Mouse (Mus musculus) embryonic stem cell, embryonic (primary cell): ENCODE results near the gene Olfr539.
"Not testable (repeated sequence)": the region's sequence is repeated elsewhere in the genome, so short reads cannot be mapped to it uniquely, and the experiment has no call there.

Experiments
- CTCF ChIA-PET, 4 experiments: fragments of 300-600 bp in 2 of 4; fragments of 350-600 bp in 2 of 4; sonication (Branson Sonifier 250); formaldehyde crosslinking; loops; one replicate each; lab custom pipeline; 2022; ENCODE audit warnings: inconsistent platforms in 2 of 4; lab: Charles Lee
- POLR2A ChIA-PET, 4 experiments: fragments of 300-600 bp in 2 of 4; fragments of 350-600 bp in 2 of 4; sonication (Branson Sonifier 250); formaldehyde crosslinking; loops; one replicate each; lab custom pipeline; 2022; ENCODE audit warnings: antibody characterized with exemption in 4 of 4, inconsistent platforms in 1 of 4; lab: Charles Lee

Olfr539 gene

GRCm38 (mm10) chr7:140659630-140660029 lies at the start of gene Olfr539:
Gene Olfr539, plus strand, starts transcription at chr7:140659930.
- POLR2A ChIA-PET, result interaction anchor here in 1 of 4 experiments (0.6 kb wide), 1 partner anchor 350 kb away, joined by 4 read pairs; no protein-coding TSS in a partner anchor
- CTCF ChIA-PET, result no interaction called here

GRCm38 (mm10) chr7:140628670-140629069 lies 31.1 kb upstream of the Olfr539 start, which contains the start of gene Olfr61:
Gene Olfr61, plus strand, starts transcription at chr7:140628970.
- POLR2A ChIA-PET, CTCF ChIA-PET: not testable (repeated sequence)

- POLR2A ChIA-PET, result no interaction called here
- CTCF ChIA-PET, result no interaction called here
Observed at GRCm38 (mm10) chr7:140630559-140630958, 29.2 kb upstream of the Olfr539 start.

GRCm38 (mm10) chr7:140646152-140646551 lies 13.6 kb upstream of the Olfr539 start, which contains the start of gene Olfr53:
Gene Olfr53, plus strand, starts transcription at chr7:140646452.
- ChIA-PET POLR2A (no interaction called here), CTCF (no interaction called here)

GRCm38 (mm10) chr7:140670693-140671092 lies 11.0 kb downstream of the Olfr539 start:
- POLR2A ChIA-PET, CTCF ChIA-PET: not testable (repeated sequence)

DNA sequence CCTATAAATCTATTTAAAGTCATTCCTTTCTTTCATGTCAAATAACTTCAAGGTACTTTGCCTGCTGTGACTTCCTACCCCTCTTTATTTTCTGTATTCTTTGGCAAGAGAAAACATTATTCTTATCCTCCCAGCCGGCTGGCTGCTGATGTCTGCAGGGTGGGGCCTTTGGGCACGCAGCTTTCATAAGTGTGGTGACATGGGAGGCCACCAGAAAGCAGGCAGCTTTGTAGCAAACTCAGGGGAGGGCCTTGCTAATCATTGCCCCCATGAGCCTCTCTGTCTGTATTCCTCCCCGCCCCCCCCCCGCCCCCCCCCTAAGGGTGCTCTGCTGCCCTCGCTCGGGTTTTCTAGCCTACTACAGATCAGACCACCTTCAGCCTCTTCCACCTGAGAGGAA lies 16.1 kb downstream of the Olfr539 start:
- POLR2A ChIA-PET, result interaction anchor here in 1 of 4 experiments (0.7 kb wide), 1 partner anchor 41 kb away, joined by 3 read pairs; no protein-coding TSS in a partner anchor
- CTCF ChIA-PET, result interaction anchor here in 1 of 4 experiments (0.6 kb wide), 2 partner anchors 18 to 1117 kb away, joined by 3 read pairs; no protein-coding TSS in a partner anchor

DNA sequence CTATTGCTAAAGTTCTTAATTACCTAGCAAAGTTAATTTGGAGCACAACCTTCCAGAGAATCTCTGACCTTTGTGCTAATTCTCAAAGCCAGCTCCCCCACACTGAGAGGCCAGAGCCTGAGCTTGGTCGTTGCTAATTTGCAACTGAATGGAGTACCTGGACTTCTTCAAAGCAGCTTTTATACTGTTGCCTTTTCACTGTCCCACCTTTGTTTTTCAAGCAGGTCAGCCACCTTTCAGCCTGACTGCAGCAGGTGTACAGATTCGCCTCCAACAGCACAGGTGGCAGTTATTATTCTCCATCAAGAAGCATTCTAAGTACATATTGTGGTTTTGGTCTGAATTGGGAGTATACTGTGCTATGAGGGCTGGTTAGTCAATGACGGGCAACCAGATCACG lies 19.9 kb downstream of the Olfr539 start:
- POLR2A ChIA-PET, CTCF ChIA-PET: not testable (repeated sequence)

- ChIA-PET CTCF (no interaction called here), POLR2A (no interaction called here)
Observed at GRCm38 (mm10) chr7:140681651-140682050, 21.9 kb downstream of the Olfr539 start, which contains the start of gene Olfr45. Gene Olfr45, plus strand, starts transcription at chr7:140681951.

DNA sequence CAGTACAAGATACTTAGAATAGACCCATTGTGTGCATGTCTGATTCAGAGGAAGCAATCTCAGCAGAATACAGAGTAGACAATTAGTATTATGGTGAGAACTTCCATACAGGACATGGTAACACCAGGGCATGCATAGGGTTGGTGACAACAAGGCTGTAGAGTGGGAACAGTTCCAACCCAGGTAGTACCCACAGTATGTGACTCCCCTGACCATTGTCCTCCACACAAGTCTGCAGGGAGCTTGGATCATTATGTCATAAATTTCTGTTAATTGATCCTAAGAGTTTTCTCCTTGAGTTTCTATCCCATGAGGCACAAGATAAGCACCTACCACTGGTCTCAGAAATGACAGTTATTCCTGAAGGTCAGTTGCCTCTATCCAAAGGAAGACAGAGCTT lies 37.2 kb downstream of the Olfr539 start, which contains the start of gene Olfr541:
Gene Olfr541 (plus strand): TSS at position 301 of the 400 bp plus-strand sequence.
- CTCF ChIA-PET, result no interaction called here
- POLR2A ChIA-PET, result no interaction called here

DNA sequence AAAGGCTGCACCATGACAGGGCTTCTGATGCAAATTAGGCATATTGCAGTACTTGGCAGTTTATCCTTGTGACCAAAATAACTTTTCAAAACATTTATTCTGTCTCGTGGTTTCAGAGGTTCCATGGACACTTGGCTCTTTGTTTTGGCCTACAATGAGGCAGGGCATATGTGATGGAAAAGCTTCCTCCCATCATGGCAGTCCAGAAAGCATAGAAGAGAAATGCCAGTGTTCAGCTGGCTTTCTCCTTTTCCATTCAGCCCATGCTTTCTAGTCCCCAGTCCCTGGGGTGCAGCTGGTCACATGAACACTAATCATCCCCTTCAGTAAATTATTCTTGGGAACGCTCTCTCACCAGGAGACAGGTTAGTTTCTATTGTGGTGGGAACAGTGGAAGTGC lies 46.6 kb downstream of the Olfr539 start:
- CTCF ChIA-PET, result no interaction called here

GRCm38 (mm10) chr7:140707536-140708284 lies 48.0 kb downstream of the Olfr539 start:
- CTCF ChIA-PET, result no interaction called here

More for the DNA sequence above, 46.6 kb downstream of the Olfr539 start:
- POLR2A ChIA-PET, result no interaction called here

DNA sequence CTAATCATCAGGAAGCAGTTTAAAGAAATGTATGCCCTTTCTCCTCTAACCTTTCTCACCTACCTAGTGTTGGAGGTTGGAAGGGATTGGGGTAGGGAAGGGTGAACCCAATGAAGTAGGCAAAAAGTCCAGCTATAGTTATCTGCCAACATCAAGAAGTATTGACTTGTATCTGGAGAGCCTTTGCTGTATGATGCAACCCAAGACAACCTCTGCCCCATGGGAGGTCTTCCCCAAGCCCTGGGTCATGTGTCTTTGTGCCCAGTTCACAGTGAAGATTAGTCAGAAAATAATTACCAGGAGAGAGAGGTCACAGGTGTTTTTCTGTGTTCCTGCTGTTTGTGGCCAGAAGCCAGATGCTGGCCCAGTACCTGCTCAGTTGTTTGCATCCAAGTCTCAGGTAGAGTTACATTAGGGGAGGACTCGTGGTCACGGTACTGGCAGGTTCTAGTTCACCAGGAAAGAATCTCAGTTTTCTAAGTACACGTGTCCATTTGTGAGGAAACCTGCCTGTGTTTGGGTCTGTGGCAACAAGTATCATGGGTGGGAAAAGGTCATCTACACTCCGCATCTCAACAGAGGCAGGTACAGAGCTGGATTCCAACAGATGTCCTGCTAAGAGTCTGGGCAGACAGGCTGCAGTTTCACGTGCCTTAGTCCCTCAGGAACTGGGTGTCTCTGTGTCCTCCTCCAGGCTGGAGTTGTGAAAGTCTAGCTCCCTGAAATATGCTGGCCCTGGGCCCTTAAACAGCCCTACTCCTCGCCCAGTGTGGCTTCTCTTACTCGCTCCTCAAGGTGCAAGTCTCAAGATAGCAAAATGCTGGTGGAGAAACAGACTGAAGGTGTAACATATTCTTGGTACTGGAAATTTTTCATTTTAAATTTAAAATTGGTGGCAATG lies 57.7 kb downstream of the Olfr539 start:
- ChIA-PET CTCF (interaction anchor here in 1 of 4 experiments (1.1 kb wide), 1 partner anchor 529 kb away, joined by 7 read pairs; no protein-coding TSS in a partner anchor), POLR2A (interaction anchor here in 1 of 4 experiments (0.6 kb wide), 1 partner anchor 42 kb away, joined by 3 read pairs; no protein-coding TSS in a partner anchor)

More at GRCm38 (mm10) chr7:140707536-140708284, 48.0 kb downstream of the Olfr539 start:
- POLR2A ChIA-PET, result no interaction called here

DNA sequence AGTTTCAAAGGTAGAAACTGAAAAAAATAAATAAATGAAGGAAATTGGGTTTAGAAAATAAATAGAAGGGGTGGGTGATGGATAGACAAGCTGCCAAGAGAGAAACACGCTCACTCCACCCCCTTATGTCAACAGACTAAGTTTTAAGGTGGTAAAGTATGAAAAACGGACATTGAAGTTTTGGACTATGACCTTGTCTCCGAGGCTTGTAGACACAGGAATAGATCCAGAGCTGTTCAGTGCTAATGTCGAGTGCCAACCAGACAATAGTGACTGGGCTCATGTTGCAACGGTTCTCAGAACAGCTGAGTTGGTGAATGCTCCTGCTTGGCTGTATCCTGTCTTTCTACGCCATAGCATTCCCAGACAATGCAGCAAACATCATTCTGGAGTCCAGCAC lies 61.4 kb downstream of the Olfr539 start:
- POLR2A ChIA-PET, result no interaction called here
- CTCF ChIA-PET, result no interaction called here

DNA sequence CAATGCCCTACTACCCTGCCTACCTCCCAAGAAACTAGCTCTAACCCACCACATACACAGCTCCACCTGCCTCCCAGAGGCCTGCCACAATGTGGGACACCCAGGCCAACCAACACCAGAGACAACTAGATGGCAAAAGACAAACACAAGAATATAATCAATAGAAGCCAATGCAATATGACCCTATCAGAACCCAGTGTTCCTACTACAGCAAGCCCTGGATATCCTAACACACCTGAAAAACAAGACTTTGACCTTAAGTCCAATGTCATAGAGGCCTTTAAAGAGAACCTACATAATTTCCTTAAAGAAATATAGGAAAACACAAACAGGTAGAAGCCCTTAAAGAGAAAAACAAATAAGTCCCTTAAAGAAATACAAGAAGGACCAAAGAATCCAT lies 65.8 kb downstream of the Olfr539 start:
- ChIA-PET CTCF (no interaction called here), POLR2A (no interaction called here)
